Mouse (Mus musculus) urinary bladder, postnatal 14 days (tissue): ENCODE data around the gene Tmem120a.

Experiments
- DNase-seq: peaks from one replicate; pipeline ENCODE4 v3.0.0; 2021; ENCODE audit warnings: low spot score

Gene Tmem120a

GRCm38 (mm10) chr5:135707855-135708254 lies 36.4 kb downstream of the Tmem120a start:
- DNase-seq, result no peak

GRCm38 (mm10) chr5:135707039-135707438 lies 37.2 kb downstream of the Tmem120a start:
- no peak for DNase-seq

- DNase-seq, result no peak
Observed at GRCm38 (mm10) chr5:135705383-135705782, 38.9 kb downstream of the Tmem120a start.

- no peak for DNase-seq
Observed at GRCm38 (mm10) chr5:135703431-135703830, 40.8 kb downstream of the Tmem120a start.

GRCm38 (mm10) chr5:135702682-135703192 lies 41.5 kb downstream of the Tmem120a start:
- no peak for DNase-seq

- DNase-seq, result no peak
Observed at GRCm38 (mm10) chr5:135702190-135702589, 42.1 kb downstream of the Tmem120a start.

GRCm38 (mm10) chr5:135701601-135702000 lies 42.6 kb downstream of the Tmem120a start:
- no peak for DNase-seq

- no peak for DNase-seq
Observed at GRCm38 (mm10) chr5:135697711-135698111, 46.5 kb downstream of the Tmem120a start.

GRCm38 (mm10) chr5:135695277-135695721 lies 48.9 kb downstream of the Tmem120a start:
- DNase-seq, result no peak

- DNase-seq, result no peak
Observed at GRCm38 (mm10) chr5:135693281-135693853, 50.9 kb downstream of the Tmem120a start.

GRCm38 (mm10) chr5:135691266-135691665 lies 53.0 kb downstream of the Tmem120a start:
- no peak for DNase-seq

GRCm38 (mm10) chr5:135690401-135690800 lies 53.8 kb downstream of the Tmem120a start:
- no peak for DNase-seq
